Mouse (Mus musculus) mature B cell (primary cell): Measurements from ENCODE around the gene Dmrt1.

Experiments used
- in situ Hi-C: fragments of 300-500 bp; cut with MboI; formaldehyde crosslinking; loops from 2 replicates; pipeline ENCODE4 v1.14.3; 2019

The Dmrt1 gene

DNA sequence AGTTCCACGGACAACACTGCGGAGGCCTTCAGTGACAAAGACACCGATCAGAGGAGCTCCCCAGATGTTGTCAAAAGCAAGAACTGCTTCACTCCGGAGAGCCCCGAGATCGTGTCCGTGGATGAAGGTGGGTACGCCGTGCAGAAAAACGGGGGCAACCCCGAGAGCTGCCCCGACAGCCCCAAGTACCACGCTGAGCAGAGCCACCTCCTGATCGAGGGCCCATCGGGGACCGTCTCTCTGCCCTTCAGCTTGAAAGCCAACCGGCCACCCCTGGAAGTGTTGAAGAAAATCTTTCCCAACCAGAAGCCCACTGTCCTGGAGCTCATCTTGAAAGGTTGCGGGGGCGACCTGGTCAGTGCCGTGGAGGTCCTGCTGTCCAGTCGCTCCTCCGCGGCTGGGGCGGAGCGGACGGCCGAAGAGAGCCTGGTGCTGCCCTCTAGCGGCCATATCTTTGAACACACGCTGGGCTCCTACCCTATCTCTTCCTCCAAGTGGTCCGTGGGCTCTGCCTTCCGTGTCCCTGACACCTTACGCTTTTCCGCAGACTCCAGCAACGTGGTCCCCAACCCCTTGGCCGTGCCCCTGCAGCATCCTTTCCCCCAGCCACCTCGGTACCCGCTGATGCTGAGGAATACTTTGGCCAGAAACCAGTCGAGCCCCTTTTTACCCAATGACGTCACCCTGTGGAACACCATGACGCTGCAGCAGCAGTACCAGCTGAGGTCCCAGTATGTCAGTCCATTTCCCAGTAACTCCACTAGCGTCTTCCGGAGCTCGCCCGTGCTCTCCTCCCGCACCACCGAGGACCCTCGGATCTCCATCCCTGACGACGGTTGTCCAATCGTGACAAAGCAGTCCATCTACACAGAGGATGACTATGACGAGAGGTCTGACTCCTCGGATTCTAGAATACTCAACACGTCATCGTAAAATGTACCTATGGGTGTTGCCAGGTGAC is 117.2 kb downstream of the Dmrt1 start:
- in situ Hi-C loops, result loop anchor here (5.0 kb wide), 1 partner anchor 75 kb away; no protein-coding TSS in a partner anchor

DNA sequence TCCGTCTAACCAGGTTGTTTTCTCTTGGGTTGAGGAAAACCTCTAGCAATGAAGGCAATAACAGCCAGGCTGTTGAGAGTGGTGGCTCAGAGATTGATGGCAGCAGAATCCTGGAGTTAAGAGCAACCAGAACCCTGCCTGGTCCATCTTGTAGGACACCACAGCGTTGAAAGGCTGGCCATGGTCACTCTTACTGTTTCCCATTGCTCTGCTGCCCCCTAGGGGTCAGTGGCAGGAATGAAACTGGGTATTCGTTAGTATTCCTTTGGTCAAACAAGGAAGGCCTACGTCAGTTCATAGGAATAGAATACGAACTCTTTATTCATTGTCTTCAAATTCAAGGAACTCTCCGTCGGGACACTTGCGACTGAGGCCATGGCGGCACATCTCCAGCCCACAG is 123.1 kb downstream of the Dmrt1 start:
- in situ Hi-C loops, result no loop called here

DNA sequence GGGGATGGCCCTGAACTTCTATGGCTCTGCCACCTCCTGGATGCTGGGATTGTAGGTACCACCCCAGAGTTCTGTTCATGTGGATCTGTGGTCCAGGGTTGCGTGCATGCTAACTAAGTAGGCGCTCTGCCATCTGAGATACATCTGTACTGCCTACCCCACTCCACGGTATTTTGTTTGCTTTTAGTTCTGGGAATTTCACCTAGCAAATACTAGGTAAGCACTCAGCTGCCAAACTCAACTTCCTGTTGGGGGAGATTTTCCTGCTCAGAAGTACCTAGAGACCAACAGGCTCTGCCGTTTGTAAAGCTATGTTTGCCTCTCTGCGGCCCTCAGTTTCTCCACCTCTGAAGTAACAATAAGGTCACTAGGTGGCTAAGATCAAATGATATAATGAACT is 129.7 kb downstream of the Dmrt1 start:
- in situ Hi-C loops, result no loop called here

DNA sequence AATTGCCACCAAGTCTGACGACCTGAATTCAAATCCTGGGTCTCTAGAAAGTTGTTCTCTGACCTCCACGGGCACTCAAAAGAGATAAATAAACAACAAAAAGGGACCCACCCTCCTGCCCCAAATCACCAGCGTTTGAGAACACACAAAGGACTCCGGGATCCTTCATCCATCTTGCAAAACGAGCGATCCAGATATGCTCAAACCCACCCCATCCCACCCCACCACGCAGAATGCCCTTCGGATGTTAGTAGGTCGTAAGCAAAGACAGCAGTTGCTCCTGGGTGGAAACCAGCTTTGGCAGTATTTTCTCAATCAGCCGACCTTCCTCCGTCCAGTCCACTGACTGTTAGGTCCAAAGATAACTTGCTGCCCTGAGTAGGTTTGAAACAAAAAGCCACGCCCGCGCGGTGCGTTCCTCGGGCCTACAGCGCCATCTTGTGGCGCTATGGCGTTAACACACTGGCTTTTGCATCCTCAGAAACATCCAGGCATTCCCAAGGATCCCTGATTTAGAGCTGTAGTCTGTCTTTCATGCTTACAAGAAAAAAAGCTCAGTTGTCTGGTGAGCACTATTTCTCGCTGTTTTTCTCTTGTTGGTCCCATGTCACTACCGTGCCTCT is 130.3 kb downstream of the Dmrt1 start:
- in situ Hi-C loops, result no loop called here

DNA sequence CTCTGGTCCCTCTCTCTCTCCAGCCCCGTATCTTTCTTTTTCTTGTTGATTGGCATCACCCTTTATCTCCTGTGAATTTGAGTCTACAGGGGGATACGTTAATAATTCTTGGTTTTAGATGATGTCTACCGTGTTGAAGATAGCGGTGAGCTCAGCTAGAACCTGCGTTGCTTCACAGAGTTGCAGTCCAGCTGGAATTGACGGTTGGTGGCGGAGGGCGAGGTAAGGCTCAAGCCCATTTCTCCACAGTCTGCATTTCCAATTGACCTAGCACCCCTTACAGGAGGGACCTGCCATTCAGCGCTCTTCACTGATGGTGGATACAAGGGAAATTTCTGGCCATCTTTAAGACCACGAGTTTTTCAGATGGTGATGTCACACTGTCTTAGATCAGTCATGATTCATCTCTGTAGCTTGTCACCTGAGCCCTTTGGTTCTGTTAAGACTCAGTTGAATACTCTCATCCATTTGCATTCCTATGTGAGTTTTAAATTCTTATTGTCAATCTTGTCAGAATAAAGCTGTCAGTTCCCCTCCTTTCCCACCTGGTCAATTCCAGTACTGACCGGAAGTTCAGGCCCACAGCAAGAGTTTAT is 133.4 kb downstream of the Dmrt1 start:
- in situ Hi-C loops, result no loop called here

DNA sequence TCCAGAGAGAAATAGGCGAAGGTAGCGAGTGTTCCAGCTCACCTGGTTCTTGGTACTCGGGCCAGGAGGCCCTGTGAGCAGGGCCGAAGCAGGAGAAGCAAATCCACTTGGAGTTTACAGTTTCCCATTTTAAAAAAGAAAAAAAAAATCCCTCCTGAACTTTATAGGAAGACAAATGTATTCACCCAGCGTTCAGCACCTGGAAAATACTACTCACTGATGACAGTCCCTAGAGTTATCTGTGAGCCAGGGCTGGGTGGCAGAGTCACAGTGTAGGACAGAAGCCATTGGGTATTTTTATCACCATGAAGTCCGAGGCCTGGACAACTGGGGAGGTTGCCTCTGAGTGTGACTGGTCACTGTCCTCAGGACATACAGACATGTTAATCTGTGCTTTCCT is 136.4 kb downstream of the Dmrt1 start:
- in situ Hi-C loops, result no loop called here

DNA sequence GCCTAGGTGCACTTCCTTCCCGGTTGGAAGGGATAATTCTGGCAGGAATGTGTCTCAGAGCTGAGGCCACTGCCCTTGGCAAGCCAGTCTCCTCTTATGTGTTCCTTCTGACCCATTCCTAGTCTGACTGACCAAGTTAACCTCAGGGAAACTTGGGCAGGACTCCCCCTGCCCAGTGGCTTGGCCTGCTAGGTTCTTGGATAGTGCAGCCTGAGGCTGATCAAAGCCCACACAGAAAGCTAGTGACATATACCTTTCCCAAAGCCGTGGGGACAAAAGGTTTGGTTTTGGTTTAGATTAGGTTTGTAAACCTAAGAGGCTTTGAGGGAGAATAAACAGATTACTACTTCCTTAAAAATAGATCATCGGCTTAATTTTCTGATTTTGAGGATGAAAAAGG is 141.7 kb downstream of the Dmrt1 start:
- in situ Hi-C loops, result no loop called here

DNA sequence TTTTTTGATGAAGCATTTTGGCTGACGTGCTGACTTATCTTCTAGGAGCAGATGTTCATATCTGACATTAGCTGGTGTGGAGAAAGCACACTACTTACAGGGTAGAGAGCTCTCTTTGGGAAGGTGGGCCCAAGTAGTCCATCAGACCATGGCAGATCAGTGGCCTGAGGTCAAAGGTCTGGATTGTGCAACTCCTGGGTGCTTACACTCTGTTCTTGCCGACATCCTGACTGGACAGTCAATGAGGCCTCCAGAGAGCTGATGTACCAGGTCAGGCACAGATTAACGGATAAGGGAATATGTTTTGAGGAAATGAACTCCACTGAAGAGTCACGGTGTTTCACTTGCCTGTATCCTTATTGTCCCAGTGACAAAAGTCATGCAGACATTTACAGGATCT is 143.3 kb downstream of the Dmrt1 start:
- in situ Hi-C loops, result no loop called here

DNA sequence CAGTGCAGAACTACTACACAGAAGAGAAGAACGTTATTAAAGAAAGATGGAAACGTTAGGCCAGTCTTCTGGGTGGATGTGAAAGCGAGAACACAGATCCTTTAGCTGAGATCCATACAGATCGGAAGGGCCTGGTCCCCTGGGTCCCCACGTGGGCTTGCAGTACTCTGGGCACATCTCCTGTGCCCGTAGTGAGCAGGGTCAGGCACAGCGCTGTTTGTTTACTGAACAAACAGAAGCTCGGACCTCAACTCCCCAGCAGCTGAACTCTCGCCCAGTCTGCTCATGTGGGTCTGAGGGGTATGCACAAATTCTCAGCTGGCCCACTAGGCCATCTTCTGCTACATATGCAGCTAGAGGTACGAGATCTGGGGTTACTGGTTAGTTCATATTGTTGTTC is 145.1 kb downstream of the Dmrt1 start:
- in situ Hi-C loops, result no loop called here

DNA sequence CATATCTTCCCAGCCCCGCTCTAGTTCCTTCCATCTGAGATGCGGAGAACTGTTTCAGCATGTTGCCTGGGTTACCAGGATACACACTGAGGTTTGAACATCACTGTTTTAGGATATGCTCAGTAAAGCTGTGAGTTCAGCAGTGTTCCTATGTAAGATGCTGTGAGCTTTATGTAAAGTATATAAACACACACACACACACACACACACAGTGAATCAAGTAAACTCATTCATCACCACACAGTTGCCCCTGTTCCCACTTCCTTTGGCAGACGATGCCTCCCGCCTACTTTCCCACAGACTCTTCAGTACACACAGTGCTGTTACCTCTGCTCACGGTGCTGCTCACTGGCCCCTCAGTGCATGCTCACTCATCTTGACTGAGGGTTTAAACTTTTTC is 147.1 kb downstream of the Dmrt1 start:
- in situ Hi-C loops, result no loop called here
